20 mouse cellular contexts compared by ENCODE assay signal in the genomic region with DNA sequence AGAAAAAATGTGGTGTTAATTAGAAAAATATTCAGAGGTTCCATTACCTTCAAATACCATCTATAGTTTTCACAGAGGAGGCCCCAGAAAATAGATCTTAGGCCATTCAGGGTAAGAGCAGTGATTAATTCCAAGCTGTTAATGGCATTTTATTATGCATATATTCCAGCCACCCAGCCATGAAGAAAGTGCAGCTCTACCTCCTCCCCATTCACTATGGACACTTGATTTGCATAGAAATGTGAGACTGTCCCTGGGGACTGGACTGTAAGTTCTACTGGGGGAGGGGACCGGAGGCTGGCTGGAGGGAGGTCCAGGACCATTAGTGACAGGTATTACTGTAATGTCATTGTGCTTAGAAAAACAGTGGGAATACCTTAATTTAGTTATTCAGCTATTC.
DNase-seq lines count a peak whose midpoint lies in the region; ATAC-seq lines count a peak whose summit lies in the region.
"Had no signal": no experiment of that assay in that cellular context is flagged by ENCODE, and none has a peak within 500 bp of the region (broad histone marks: within the 10 kb centered on the region; RNA-seq: fewer than 3 reads in every experiment).

No protein-coding gene starts in this region.

- DNase-seq in forebrain, embryonic 10.5 days (ENCODE audit: extremely low spot score, low spot score): no peak
- peak; percentile 17 for DNase-seq in kidney, adult 11 months
- no peak for DNase-seq in kidney, postnatal 4 days
- no peak for DNase-seq in midbrain, embryonic 11.5 days (ENCODE audit: low spot score, missing footprints)
- DNase-seq in midbrain, embryonic 14.5 days: no peak
- DNase-seq: B cell, adult 2 months; cerebellum, adult 11-12 months; cerebellum, adult 9-10 months; gastrocnemius, postnatal 10 days; heart, adult 18-20 months; heart, postnatal 10 days; heart, postnatal 4 days had no signal

- H3K9me3 ChIP-seq in forebrain, embryonic 12.5 days: no peaks in the 10 kb centered on the region
- H3K9me3 ChIP-seq in forebrain, embryonic 10.5 days: no peaks in the 10 kb centered on the region
- no peaks in the 10 kb centered on the region for H3K9me3 ChIP-seq in midbrain, embryonic 11.5 days (ENCODE audit: control insufficient read depth, low read length)
- no peaks in the 10 kb centered on the region for H3K9me3 ChIP-seq in midbrain, embryonic 14.5 days (ENCODE audit: control insufficient read depth, low read length)
- H3K9me3 ChIP-seq in neural tube, embryonic 12.5 days: no peaks in the 10 kb centered on the region
- no peaks in the 10 kb centered on the region for H3K9me3 ChIP-seq in neural tube, embryonic 15.5 days (replicated peaks)
- H3K9me3 ChIP-seq: embryonic facial prominence, embryonic 13.5 days; forebrain, embryonic 15.5 days; heart, embryonic 10.5 days had no signal

- H3K36me3 ChIP-seq in forebrain, embryonic 12.5 days (replicated peaks): no peaks in the 10 kb centered on the region
- H3K36me3 ChIP-seq in forebrain, embryonic 10.5 days (replicated peaks): no peaks in the 10 kb centered on the region
- no peaks in the 10 kb centered on the region for H3K36me3 ChIP-seq in midbrain, embryonic 11.5 days (ENCODE audit: control insufficient read depth, insufficient read depth, low read length)
- no peaks in the 10 kb centered on the region for H3K36me3 ChIP-seq in midbrain, embryonic 14.5 days (ENCODE audit: control insufficient read depth, insufficient read depth, low read length)
- no peaks in the 10 kb centered on the region for H3K36me3 ChIP-seq in neural tube, embryonic 12.5 days
- H3K36me3 ChIP-seq in neural tube, embryonic 15.5 days: no peaks in the 10 kb centered on the region
- H3K36me3 ChIP-seq: embryonic facial prominence, embryonic 13.5 days; forebrain, embryonic 15.5 days; heart, embryonic 10.5 days had no signal

- H3K27ac ChIP-seq in forebrain, embryonic 12.5 days: no peak overlapping the region
- no peak overlapping the region for H3K27ac ChIP-seq in forebrain, embryonic 10.5 days
- H3K27ac ChIP-seq in midbrain, embryonic 11.5 days (ENCODE audit: low read depth, low read length): no peak overlapping the region
- no peak overlapping the region for H3K27ac ChIP-seq in midbrain, embryonic 14.5 days (replicated peaks; ENCODE audit: low read depth, low read length)
- no peak overlapping the region for H3K27ac ChIP-seq in neural tube, embryonic 12.5 days
- no peak overlapping the region for H3K27ac ChIP-seq in neural tube, embryonic 15.5 days (replicated peaks)
- H3K27ac ChIP-seq: embryonic facial prominence, embryonic 13.5 days; forebrain, embryonic 15.5 days; heart, embryonic 10.5 days; hindbrain, embryonic 14.5 days had no signal

- ATAC-seq in forebrain, embryonic 12.5 days (ENCODE audit: low FRiP score): peak; percentile 57; the same call in 1 of the 2 replicates
- peak; percentile 31; the same call in 1 of the 2 replicates for ATAC-seq in midbrain, embryonic 11.5 days (ENCODE audit: low FRiP score)
- ATAC-seq in midbrain, embryonic 14.5 days (ENCODE audit: low FRiP score, low TSS enrichment): no peak
- ATAC-seq in neural tube, embryonic 12.5 days (ENCODE audit: low FRiP score, low read depth): peak; percentile 62; the same call in 1 of the 2 replicates
- no peak for ATAC-seq in neural tube, embryonic 15.5 days (ENCODE audit: low FRiP score)
- ATAC-seq: CD4-positive, CD25-positive, alpha-beta regulatory T cell, adult 4 months; forebrain, embryonic 15.5 days had no signal

- H3K4me3 ChIP-seq in forebrain, embryonic 12.5 days (replicated peaks): no peak overlapping the region
- no peak overlapping the region for H3K4me3 ChIP-seq in forebrain, embryonic 10.5 days
- H3K4me3 ChIP-seq in midbrain, embryonic 11.5 days (ENCODE audit: low read depth, low read length): no peak overlapping the region
- H3K4me3 ChIP-seq in midbrain, embryonic 14.5 days (replicated peaks; ENCODE audit: low read depth, low read length): no peak overlapping the region
- H3K4me3 ChIP-seq in neural tube, embryonic 12.5 days: no peak overlapping the region
- no peak overlapping the region for H3K4me3 ChIP-seq in neural tube, embryonic 15.5 days (replicated peaks)
- H3K4me3 ChIP-seq: embryonic facial prominence, embryonic 13.5 days; forebrain, embryonic 15.5 days; heart, embryonic 10.5 days had no signal

- H3K9ac ChIP-seq in forebrain, embryonic 12.5 days: no peak overlapping the region
- H3K9ac ChIP-seq in midbrain, embryonic 11.5 days (ENCODE audit: low read length): no peak overlapping the region
- no peak overlapping the region for H3K9ac ChIP-seq in midbrain, embryonic 14.5 days (replicated peaks; ENCODE audit: low read length)
- H3K9ac ChIP-seq in neural tube, embryonic 12.5 days: no peak overlapping the region
- no peak overlapping the region for H3K9ac ChIP-seq in neural tube, embryonic 15.5 days (replicated peaks)
- H3K9ac ChIP-seq: embryonic facial prominence, embryonic 13.5 days; forebrain, embryonic 15.5 days; hindbrain, embryonic 14.5 days had no signal

- WGBS in forebrain, embryonic 12.5 days: 59% methylated on average over 1 of the region's 1 CpGs
- WGBS in forebrain, embryonic 10.5 days: 81% methylated on average over 1 of the region's 1 CpGs
- WGBS in midbrain, embryonic 11.5 days: 74% methylated on average over 1 of the region's 1 CpGs
- WGBS in midbrain, embryonic 14.5 days: 39% methylated on average over 1 of the region's 1 CpGs
- WGBS in neural tube, embryonic 12.5 days: 36% methylated on average over 1 of the region's 1 CpGs
- 42% methylated on average over 1 of the region's 1 CpGs for WGBS in neural tube, embryonic 15.5 days

- H3K27me3 ChIP-seq in forebrain, embryonic 12.5 days: no peaks in the 10 kb centered on the region
- peaks cover 8% of the 10 kb centered on the region; the same call in 1 of the 2 replicates for H3K27me3 ChIP-seq in forebrain, embryonic 10.5 days (ENCODE audit: poor library complexity, severe bottlenecking)
- H3K27me3 ChIP-seq in midbrain, embryonic 11.5 days (ENCODE audit: control insufficient read depth, insufficient read depth, low read length): no peaks in the 10 kb centered on the region
- H3K27me3 ChIP-seq in midbrain, embryonic 14.5 days (ENCODE audit: control insufficient read depth, insufficient read depth, low read length): no peaks in the 10 kb centered on the region
- no peaks in the 10 kb centered on the region for H3K27me3 ChIP-seq in neural tube, embryonic 12.5 days (replicated peaks)
- no peaks in the 10 kb centered on the region for H3K27me3 ChIP-seq in neural tube, embryonic 15.5 days (replicated peaks)
- H3K27me3 ChIP-seq: embryonic facial prominence, embryonic 13.5 days; forebrain, embryonic 15.5 days had no signal

- H3K4me2 ChIP-seq in forebrain, embryonic 12.5 days: no peak overlapping the region
- H3K4me2 ChIP-seq in midbrain, embryonic 11.5 days: no peak overlapping the region
- H3K4me2 ChIP-seq in midbrain, embryonic 14.5 days (ENCODE audit: low read length): no peak overlapping the region
- no peak overlapping the region for H3K4me2 ChIP-seq in neural tube, embryonic 12.5 days (replicated peaks)
- H3K4me2 ChIP-seq in neural tube, embryonic 15.5 days: no peak overlapping the region
- H3K4me2 ChIP-seq: embryonic facial prominence, embryonic 13.5 days; forebrain, embryonic 15.5 days; hindbrain, embryonic 14.5 days had no signal

- peaks cover 20% of the 10 kb centered on the region for H3K4me1 ChIP-seq in forebrain, embryonic 12.5 days
- H3K4me1 ChIP-seq in forebrain, embryonic 10.5 days: peaks cover 19% of the 10 kb centered on the region
- peaks cover 7% of the 10 kb centered on the region for H3K4me1 ChIP-seq in midbrain, embryonic 11.5 days (ENCODE audit: control insufficient read depth, insufficient read depth, low read length)
- no peaks in the 10 kb centered on the region; the same call in 1 of the 2 replicates for H3K4me1 ChIP-seq in midbrain, embryonic 14.5 days (ENCODE audit: control insufficient read depth, insufficient read depth, low read length)
- H3K4me1 ChIP-seq in neural tube, embryonic 12.5 days: peaks cover 17% of the 10 kb centered on the region
- no peaks in the 10 kb centered on the region for H3K4me1 ChIP-seq in neural tube, embryonic 15.5 days
- H3K4me1 ChIP-seq: forebrain, embryonic 15.5 days had no signal

Comparison
In these comparisons a context has a peak if more than half of its experiments do, and no peak if none do; other contexts are left out.
1. ATAC-seq: peak in forebrain, embryonic 12.5 days (single experiment), midbrain, embryonic 11.5 days (single experiment) and neural tube, embryonic 12.5 days (single experiment); none in midbrain, embryonic 14.5 days (single experiment) and neural tube, embryonic 15.5 days (single experiment).